Mouse (Mus musculus) kidney, embryonic 15.5 days (tissue): ENCODE measurements around the gene Gm26992. TPM values are rescaled to one million over a fixed set of nuclear protein-coding genes. Genes with fewer than 3 reads are reported as not detected.
"Not testable (repeated sequence)": the region's sequence is repeated elsewhere in the genome, so short reads cannot be mapped to it uniquely, and the experiment has no call there.

ENCODE experiments used
- ATAC-seq: fragments of 200-750 bp; cut with Nextera tagmentation; replicated peaks from 2 replicates; pipeline ENCODE4 v1.8.0; 2017; ENCODE audit warnings: moderate TSS enrichment; ENCODE audit not compliant: low FRiP score
- H3K27ac ChIP-seq: fragments of 300-500 bp; sonication (generic); 2 replicates; pipeline ENCODE4 v1.5.1; 2015; ENCODE audit warnings: mild to moderate bottlenecking, inconsistent platforms
- H3K27me3 ChIP-seq: fragments of 300-500 bp; sonication (generic); 2 replicates; pipeline ENCODE4 v1.6.1; 2015; ENCODE audit warnings: inconsistent platforms
- H3K36me3 ChIP-seq: fragments of 300-500 bp; sonication (generic); 2 replicates; pipeline ENCODE4 v1.6.1; 2015; ENCODE audit warnings: inconsistent platforms
- H3K4me1 ChIP-seq: fragments of 300-500 bp; sonication (generic); 2 replicates; pipeline ENCODE4 v1.6.1; 2015; ENCODE audit warnings: inconsistent platforms
- H3K4me2 ChIP-seq: fragments of 300-500 bp; sonication (generic); 2 replicates; pipeline ENCODE4 v1.6.1; 2015; ENCODE audit warnings: moderate library complexity, mild to moderate bottlenecking, inconsistent platforms
- H3K4me3 ChIP-seq: fragments of 300-500 bp; sonication (generic); replicated peaks from 2 replicates; pipeline ENCODE4 v1.5.1; 2015; ENCODE audit warnings: mild to moderate bottlenecking, inconsistent platforms
- H3K9ac ChIP-seq: fragments of 300-500 bp; sonication (generic); 2 replicates; pipeline ENCODE4 v1.6.1; 2015; ENCODE audit warnings: mild to moderate bottlenecking, inconsistent platforms
- H3K9me3 ChIP-seq: fragments of 300-500 bp; sonication (generic); replicated peaks from 2 replicates; pipeline ENCODE4 v1.6.1; 2016; ENCODE audit warnings: inconsistent platforms
- WGBS: fragments of 180-500 bp; shearing (Covaris S2); methylation state at CpG from one replicate; pipeline ENCODE4 v1.1.7; 2015; ENCODE audit warnings: mixed read lengths; 5-methylcytosine and 5-hydroxymethylcytosine counted together
- polyA plus RNA-seq: library from polyadenylated mRNA; unstranded; fragments of >200 nt; fragmentation: Nextera tagmentation; extraction: Ambion mirVana; gene quantifications from 2 replicates; pipeline ENCODE4 v1.2.1, GENCODE M21; 2015

The Gm26992 gene
- polyA plus RNA-seq, 1 experiment from 2014 or later = not detected

DNA sequence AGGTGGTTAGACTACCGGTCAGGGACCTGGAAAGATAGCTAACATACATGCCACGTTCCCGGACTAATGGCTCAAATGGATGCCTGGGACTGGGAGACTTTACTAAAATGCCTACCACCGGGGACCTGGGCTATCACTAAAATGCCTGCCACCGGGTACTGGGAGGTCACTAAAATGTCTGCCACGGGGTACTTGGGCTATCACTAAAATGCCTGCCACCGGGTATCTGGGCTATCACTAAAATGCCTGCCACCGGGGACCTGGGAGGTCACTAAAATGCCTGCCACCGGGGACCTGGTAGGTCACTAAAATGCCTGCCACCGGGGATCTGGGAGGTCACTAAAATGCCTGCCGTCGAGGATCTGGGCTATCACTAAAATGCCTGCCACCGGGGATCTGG, 26.6 kb downstream of the Gm26992 start:
- 58% methylated on average over 12 of the region's 13 CpGs for WGBS
- not testable (repeated sequence) for H3K9me3 ChIP-seq, H3K27ac ChIP-seq, ATAC-seq, H3K9ac ChIP-seq, H3K36me3 ChIP-seq, H3K4me1 ChIP-seq
- Histone ChIP-seq H3K4me2 (peak overlapping the region; percentile 73), H3K4me3 (peak overlapping the region; percentile 38), H3K27me3 (peaks cover 54% of the 10 kb centered on the region)

DNA sequence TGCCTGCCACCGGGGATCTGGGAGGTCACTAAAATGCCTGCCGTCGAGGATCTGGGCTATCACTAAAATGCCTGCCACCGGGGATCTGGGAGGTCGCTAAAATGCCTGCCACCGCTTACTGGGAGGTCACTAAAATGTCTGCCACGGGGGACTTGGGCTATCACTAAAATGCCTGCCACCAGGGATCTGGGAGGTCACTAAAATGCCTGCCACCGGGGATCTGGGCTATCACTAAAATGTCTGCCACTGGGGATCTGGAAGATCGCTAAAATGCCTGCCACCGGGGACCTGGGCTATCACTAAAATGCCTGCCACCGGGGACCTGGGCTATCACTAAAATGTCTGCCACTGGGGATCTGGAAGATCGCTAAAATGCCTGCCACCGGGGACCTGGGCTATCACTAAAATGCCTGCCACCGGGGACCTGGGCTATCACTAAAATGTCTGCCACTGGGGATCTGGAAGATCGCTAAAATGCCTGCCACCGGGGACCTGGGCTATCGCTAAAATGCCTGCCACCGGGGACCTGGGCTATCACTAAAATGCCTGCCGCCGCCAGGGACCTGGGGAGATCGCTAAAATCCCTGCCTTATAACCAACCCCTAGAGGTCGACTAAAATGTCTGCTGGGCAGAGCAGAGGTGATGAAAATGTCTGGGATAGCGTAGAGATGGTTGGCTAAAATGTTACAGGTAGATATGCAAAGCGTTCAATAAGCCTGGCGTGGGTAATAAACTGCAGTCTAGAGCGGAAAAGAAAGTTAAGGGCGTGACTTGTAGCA, 27.3 kb downstream of the Gm26992 start:
- not testable (repeated sequence) for H3K9ac ChIP-seq, H3K4me3 ChIP-seq, H3K27ac ChIP-seq, H3K36me3 ChIP-seq, H3K9me3 ChIP-seq, H3K4me1 ChIP-seq, ATAC-seq, H3K4me2 ChIP-seq
- WGBS = 72% methylated on average over 20 of the region's 27 CpGs
- H3K27me3 ChIP-seq = peaks cover 52% of the 10 kb centered on the region

DNA sequence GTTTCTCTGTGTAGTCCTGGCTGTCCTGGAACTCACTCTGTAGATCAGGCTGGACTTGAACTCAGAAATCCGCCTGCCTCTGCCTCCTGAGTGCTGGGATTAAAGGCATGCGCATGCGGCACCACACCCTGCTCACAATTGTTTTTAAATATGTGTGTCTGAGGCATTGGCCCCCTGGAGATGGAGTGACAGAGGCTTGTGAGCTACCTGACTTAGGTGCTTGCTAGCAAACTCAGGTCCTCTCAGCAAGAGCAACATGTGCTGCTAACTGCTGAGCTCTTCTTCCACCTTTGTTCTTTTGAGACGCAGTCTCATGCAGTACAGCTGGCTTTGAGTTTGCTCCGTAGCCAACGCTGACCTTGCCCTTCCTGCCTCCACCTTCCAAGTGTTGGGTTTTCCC, 31.0 kb downstream of the Gm26992 start:
- no peak overlapping the region for H3K9ac ChIP-seq
- no peak overlapping the region for H3K4me3 ChIP-seq
- H3K9me3 ChIP-seq = no peaks in the 10 kb centered on the region
- 83% methylated on average over 6 of the region's 6 CpGs for WGBS
- H3K4me1 ChIP-seq = 0 out of 2 replicates have a peak, but pooled peaks cover 3% of the 10 kb centered on the region
- H3K36me3 ChIP-seq = no peaks in the 10 kb centered on the region
- no peak overlapping the region for H3K4me2 ChIP-seq
- peaks cover 24% of the 10 kb centered on the region for H3K27me3 ChIP-seq
- no peak for ATAC-seq
- H3K27ac ChIP-seq = no peak overlapping the region

DNA sequence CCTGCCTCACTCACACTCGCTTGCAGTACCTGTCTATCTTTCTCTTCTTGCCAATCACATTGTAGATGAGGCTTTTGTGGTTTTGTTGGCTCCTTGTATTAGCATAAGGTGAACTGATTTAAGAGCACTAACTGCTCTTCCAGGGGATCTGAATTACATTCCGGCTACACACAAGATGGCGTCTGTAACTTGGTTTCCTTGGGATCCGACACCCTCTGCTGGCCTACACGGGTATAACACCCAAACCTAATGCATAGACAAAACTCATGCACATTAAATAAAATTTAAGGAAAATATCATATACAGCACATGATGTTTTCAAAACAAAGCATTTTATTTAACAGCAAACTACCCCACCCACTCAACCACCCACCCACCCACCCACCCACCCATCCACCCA, 38.2 kb downstream of the Gm26992 start:
- WGBS = 68% methylated on average over 5 of the region's 5 CpGs
- H3K27me3 ChIP-seq = no peaks in the 10 kb centered on the region
- H3K4me3 ChIP-seq = no peak overlapping the region
- H3K4me2 ChIP-seq = no peak overlapping the region
- no peaks in the 10 kb centered on the region for H3K4me1 ChIP-seq
- H3K9ac ChIP-seq = no peak overlapping the region
- H3K36me3 ChIP-seq = no peaks in the 10 kb centered on the region
- no peak overlapping the region for H3K27ac ChIP-seq
- no peak for ATAC-seq
- H3K9me3 ChIP-seq = no peaks in the 10 kb centered on the region

DNA sequence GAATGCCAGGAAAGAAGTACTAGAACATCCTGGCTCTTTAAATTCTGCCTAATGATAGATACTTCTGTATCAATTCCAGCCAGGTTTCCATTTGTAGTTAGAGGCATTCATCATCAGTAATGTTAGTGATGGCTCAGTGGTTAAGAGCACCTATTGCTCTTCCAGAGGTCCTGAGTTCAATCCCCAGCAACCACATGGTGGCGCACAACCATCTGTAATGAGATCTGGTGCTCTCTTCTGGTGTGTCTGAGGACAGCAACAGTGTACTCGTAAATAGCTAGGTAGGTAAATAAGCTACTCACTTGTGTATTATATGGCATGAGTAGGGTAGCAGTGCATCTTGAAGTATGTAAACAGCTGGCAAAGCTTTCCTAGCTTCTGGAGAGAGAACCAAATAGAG, 47.2 kb downstream of the Gm26992 start:
- no peak overlapping the region for H3K9ac ChIP-seq
- peaks cover 14% of the 10 kb centered on the region for H3K36me3 ChIP-seq
- H3K4me2 ChIP-seq = no peak overlapping the region
- 84% methylated on average over 2 of the region's 2 CpGs for WGBS
- H3K4me3 ChIP-seq = no peak overlapping the region
- H3K4me1 ChIP-seq = no peaks in the 10 kb centered on the region
- H3K9me3 ChIP-seq = no peaks in the 10 kb centered on the region
- no peaks in the 10 kb centered on the region for H3K27me3 ChIP-seq
- H3K27ac ChIP-seq = no peak overlapping the region
- no peak for ATAC-seq

DNA sequence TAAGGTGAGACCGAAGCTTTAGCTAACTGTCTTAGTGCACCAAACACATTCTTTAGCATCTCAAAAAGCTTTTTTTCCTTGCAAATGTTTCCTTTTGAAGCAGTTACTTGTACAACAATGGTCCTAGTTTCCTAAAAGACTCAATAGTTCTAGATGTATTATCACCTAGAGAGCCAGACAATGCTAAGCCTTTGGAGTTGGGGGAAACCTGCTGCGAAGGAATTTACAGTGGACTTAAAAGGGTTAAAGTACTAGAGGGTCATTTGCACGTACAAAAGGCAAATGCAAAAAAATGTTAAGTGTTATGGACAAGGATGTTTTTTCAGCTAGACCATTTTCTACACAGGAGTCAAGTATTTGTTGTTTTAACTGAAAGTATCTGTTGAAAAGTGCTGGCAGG, 50.5 kb downstream of the Gm26992 start:
- Histone ChIP-seq H3K4me2 (no peak overlapping the region), H3K4me3 (no peak overlapping the region), H3K27ac (no peak overlapping the region), H3K9ac (no peak overlapping the region), H3K4me1 (no peaks in the 10 kb centered on the region), H3K27me3 (no peaks in the 10 kb centered on the region), H3K36me3 (peaks cover 9% of the 10 kb centered on the region), H3K9me3 (no peaks in the 10 kb centered on the region)
- no peak for ATAC-seq
- WGBS = 77% methylated on average over 3 of the region's 3 CpGs

DNA sequence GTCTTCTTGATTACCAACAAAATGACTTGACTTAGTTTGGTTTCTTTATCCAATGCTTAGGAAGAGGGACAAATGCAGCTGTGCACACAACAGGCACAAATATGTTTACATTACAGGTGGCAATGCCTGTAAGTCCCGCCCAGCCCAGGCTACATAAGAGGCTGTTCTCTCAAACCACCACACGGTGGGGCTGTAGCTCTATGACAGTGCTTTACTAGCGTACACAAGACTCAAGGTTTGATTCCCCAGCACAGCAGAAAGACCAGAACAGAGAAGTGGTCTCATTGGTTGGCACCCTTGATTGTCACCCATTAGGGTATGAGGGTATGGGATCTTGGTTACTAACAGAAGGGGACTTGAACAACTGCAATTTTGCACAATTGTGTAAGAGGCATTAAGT, 55.7 kb downstream of the Gm26992 start:
- WGBS = 12% methylated on average over 3 of the region's 3 CpGs
- Histone ChIP-seq H3K9me3 (no peaks in the 10 kb centered on the region), H3K27ac (no peak overlapping the region), H3K27me3 (no peaks in the 10 kb centered on the region), H3K36me3 (no peaks in the 10 kb centered on the region), H3K9ac (no peak overlapping the region), H3K4me1 (no peaks in the 10 kb centered on the region), H3K4me2 (no peak overlapping the region), H3K4me3 (no peak overlapping the region)
- ATAC-seq = peak; percentile 64; the same call in 1 of the 2 replicates

DNA sequence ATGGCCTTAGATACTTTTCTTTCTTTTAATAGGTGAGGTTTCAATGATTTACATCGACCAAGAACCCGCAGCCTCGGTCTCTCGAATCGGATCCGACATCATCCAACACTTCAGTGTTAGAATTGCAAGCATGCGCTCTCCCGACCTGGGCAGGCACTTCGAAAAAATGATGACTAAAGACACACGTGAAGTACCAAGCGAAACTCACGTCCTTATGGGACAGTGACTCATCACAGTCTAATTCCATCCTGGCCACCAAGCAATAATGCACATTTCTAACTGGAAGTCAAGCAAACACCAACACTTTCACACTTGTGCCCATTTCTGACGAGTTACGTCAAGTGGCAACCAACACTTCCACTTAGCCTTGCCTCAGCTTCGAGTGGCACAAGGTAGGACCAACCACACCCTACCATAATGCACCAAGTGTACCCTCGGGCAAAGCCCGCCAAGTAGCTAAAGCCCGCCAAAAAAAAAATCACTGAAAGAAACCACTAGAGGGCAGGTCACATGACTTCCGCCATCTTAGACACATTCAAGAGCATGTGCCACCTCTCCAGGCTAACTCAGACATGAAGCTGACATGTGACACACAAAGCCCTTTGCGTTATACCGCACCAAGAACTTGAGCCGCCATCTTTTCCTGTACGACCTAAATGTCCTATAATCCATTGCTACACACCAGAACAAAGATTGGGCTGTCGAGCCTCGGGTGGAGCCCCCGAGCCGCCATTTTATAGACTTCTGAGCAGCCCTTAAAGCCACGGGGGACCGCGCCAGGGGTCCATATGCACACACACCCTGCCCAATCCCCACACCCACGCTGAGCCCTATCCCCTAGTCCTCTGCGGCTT, 59.7 kb downstream of the Gm26992 start:
- Histone ChIP-seq H3K4me3 (peak overlapping the region; percentile 49), H3K9ac (peak overlapping the region; percentile 36), H3K4me2 (peak overlapping the region; percentile 44), H3K36me3 (no peaks in the 10 kb centered on the region), H3K9me3 (no peaks in the 10 kb centered on the region), H3K4me1 (no peaks in the 10 kb centered on the region), H3K27ac (peak overlapping the region; percentile 83), H3K27me3 (no peaks in the 10 kb centered on the region)
- WGBS = 67% methylated on average over 32 of the region's 32 CpGs
- ATAC-seq = peak; percentile 68

DNA sequence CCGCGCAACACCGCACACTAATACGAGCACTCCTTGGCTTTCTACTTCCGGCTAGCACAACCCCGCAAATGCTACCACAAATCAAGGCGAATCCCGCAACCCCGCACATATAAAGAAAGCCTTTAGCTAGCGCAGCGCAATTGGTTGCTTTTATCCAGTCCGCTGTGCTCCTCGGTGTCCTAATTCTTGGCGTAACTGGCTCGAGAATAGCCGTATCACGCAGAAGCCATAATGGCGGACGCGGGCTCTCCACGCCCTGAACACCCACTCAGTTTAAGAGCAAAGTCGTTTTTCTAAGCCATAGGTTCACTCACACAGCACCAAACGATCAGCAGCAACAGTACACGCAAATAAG, 60.3 kb downstream of the Gm26992 start:
- Histone ChIP-seq H3K9ac (peak overlapping the region; percentile 36), H3K9me3 (no peaks in the 10 kb centered on the region), H3K4me3 (peak overlapping the region; percentile 49), H3K4me2 (peak overlapping the region; percentile 44; the same call in 1 of the 2 replicates), H3K36me3 (no peaks in the 10 kb centered on the region), H3K27me3 (no peaks in the 10 kb centered on the region), H3K4me1 (no peaks in the 10 kb centered on the region), H3K27ac (peak overlapping the region; percentile 83)
- no peak for ATAC-seq
- whole genome bisulfite sequencing = 65% methylated on average over 24 of the region's 24 CpGs

DNA sequence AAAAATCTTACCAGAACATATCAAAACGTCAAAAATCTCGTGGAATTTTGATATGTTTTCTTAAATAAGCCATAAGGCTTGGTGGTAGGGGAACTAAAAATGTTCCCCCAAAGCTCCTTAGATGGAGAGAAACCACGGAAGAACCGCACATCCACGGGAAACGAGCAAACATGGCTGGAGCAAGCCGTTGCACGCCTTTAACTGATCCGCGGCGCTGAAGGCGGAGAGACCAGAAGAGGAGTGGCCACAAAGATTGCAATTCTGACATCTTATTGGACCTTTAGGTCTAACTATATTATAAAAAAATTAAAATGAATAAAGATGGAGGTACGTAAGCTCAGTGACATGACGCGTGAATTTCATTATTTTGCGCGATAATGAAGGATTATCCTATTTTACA, 61.2 kb downstream of the Gm26992 start:
- Histone ChIP-seq H3K27me3 (no peaks in the 10 kb centered on the region), H3K9ac (no peak overlapping the region), H3K27ac (no peak overlapping the region), H3K36me3 (no peaks in the 10 kb centered on the region), H3K4me3 (peak overlapping the region; percentile 49), H3K4me2 (peak overlapping the region; percentile 46), H3K9me3 (no peaks in the 10 kb centered on the region), H3K4me1 (no peaks in the 10 kb centered on the region)
- WGBS = 71% methylated on average over 17 of the region's 17 CpGs
- ATAC-seq = no peak

DNA sequence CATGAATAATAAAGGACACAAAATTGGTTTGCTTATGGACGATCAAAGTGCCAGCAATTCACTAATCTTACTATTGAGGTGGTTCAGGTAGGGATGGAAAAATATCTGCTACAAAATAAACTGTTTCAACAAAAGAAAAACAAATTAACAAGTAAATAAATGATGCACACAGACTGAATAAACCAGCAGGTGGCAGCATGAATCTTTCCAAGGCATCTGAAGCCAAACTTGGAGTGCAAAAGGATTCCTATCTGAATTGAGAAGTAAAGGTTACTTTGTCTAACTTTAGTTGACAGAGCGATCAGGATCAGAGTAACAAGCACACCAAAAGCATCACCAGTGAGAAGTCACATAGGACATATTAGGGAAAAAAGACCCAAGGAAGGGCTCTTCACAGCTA, 62.2 kb downstream of the Gm26992 start:
- Histone ChIP-seq H3K27me3 (no peaks in the 10 kb centered on the region), H3K4me1 (no peaks in the 10 kb centered on the region), H3K9me3 (no peaks in the 10 kb centered on the region), H3K4me2 (peak overlapping the region; percentile 46), H3K36me3 (no peaks in the 10 kb centered on the region), H3K4me3 (peak overlapping the region; percentile 49; the same call in 1 of the 2 replicates), H3K9ac (no peak overlapping the region), H3K27ac (no peak overlapping the region)
- 33% methylated on average over 2 of the region's 2 CpGs for WGBS
- ATAC-seq = no peak

DNA sequence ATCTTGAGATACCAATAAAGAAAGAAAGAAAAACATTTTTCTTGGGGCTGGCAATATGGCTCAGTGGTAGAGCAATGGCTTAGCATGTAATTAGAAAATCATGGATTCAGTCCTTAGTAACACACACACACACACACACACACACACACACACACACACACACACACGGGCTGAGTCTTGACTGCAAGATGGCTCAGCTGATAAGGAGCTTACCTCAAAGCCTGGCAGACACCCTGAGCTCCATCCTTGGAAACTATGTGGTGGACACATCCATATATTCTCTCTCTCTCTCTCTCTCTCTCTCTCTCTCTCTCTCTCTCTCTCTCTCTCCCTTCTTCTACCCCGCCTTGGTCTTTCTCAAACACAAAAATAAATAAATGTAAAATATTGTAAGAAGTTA, 69.0 kb downstream of the Gm26992 start:
- Histone ChIP-seq H3K4me2 (no peak overlapping the region), H3K36me3 (no peaks in the 10 kb centered on the region), H3K9ac (no peak overlapping the region), H3K9me3 (no peaks in the 10 kb centered on the region), H3K27ac (no peak overlapping the region), H3K4me1 (peaks cover 12% of the 10 kb centered on the region; the same call in 1 of the 2 replicates), H3K4me3 (no peak overlapping the region), H3K27me3 (no peaks in the 10 kb centered on the region)
- WGBS = 44% methylated on average over 2 of the region's 2 CpGs
- ATAC-seq = no peak
